Mouse (Mus musculus): Measurements from ENCODE around the gene S100a16. TPM values are rescaled to one million over a fixed set of nuclear protein-coding genes. Genes with fewer than 3 reads are reported as not detected.

The S100a16 gene
- 56.1 and 58.0 TPM in 2 replicates for polyA plus RNA-seq (2016; fragmentation: Nextera tagmentation; extraction: Ambion mirVana)

DNA sequence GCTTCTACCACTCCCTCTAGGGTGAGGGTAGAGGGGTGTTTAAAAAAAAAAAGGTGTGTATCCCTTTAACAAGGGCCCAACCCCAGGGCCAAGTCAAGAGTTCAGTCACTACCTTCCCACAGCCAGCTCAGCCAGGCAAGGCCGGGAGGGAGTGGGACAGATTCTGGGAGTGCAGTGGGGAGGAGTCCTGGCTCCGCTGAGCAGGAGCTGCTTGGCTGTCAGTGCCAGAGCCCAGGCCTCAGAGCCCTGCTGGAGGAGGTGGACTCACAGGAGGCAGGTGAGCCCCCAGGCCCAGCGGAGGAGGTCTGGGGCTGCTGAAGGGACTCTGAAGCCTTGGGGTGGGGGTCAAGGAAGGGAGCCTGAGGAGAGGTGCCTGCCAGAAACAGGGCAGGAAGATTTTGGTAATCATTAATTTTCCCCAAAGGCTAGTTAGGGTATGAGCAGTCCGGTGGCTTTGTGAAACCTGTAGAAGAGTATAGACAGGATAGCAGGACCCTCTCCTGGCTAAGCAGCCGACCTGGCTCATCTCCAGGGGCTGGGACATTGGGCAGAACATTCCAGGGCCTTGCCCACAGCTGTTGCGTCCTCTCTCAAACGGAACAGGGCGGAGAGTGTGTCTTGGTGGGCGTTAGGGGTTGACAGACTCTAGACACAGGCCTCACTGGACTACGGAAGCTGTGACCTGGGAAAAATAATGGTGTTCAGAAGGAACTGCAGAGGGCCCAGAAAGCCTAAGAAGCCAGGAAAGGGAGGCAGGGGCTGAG, at the start of gene S100a16:
Gene S100a16 (plus strand): TSS at position 114 of the 764 bp plus-strand sequence.
- Histone ChIP-seq H3K9ac (no peak within 1 kb of the TSS), H3K4me1 (no peaks in the 10 kb centered on the region), H3K9me3 (no peaks in the 10 kb centered on the region), H3K27me3 (0 out of 2 replicates have a peak, but pooled peaks cover 7% of the 10 kb centered on the region), H3K4me3 (no peak within 1 kb of the TSS), H3K4me2 (replicated peaks) (no peak within 1 kb of the TSS), H3K36me3 (no peaks in the 10 kb centered on the region), H3K27ac (no peak within 1 kb of the TSS)
- ATAC-seq (ENCODE audit: insufficient number of reproducible peaks, insufficient read depth, low FRiP score, low TSS enrichment), result no peak
- WGBS, result 46% methylated on average over 10 of the region's 10 CpGs

DNA sequence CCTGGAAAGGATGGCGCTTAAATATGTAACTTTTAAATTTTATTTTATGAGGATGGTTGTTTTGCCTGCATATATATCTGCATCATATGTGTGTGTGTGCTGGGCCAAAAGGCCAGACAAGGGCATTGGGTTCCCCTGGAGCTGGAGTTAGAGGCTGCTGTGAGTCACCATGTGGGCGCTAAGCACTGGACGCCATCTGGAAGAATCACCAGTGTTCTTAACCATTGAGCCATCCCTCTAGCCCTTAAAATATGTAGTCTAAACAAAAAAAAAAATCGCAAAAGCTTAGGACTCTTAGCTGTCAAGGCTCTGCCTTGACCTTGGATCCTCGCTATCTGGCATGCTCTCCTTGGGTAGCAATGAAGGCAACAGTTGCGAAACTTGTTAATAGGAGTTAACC, 48.5 kb upstream of the S100a16 start:
- H3K4me1 ChIP-seq, result peaks cover 5% of the 10 kb centered on the region; the same call in 1 of the 2 replicates
- peaks cover 52% of the 10 kb centered on the region for H3K36me3 ChIP-seq
- H3K9me3 ChIP-seq, result no peaks in the 10 kb centered on the region
- 86% methylated on average over 6 of the region's 6 CpGs for WGBS
- no peak overlapping the region for H3K27ac ChIP-seq
- H3K27me3 ChIP-seq, result no peaks in the 10 kb centered on the region
- no peak overlapping the region for H3K4me3 ChIP-seq
- no peak overlapping the region for H3K4me2 ChIP-seq (replicated peaks)
- ATAC-seq (ENCODE audit: insufficient number of reproducible peaks, insufficient read depth, low FRiP score, low TSS enrichment), result no peak
- H3K9ac ChIP-seq, result no peak overlapping the region

GRCm38 (mm10) chr3:90490696-90491256, 46.3 kb upstream of the S100a16 start, which contains the start of gene Snapin:
Gene Snapin, minus strand, starts transcription at chr3:90491033.
- peaks cover 36% of the 10 kb centered on the region for H3K36me3 ChIP-seq

DNA sequence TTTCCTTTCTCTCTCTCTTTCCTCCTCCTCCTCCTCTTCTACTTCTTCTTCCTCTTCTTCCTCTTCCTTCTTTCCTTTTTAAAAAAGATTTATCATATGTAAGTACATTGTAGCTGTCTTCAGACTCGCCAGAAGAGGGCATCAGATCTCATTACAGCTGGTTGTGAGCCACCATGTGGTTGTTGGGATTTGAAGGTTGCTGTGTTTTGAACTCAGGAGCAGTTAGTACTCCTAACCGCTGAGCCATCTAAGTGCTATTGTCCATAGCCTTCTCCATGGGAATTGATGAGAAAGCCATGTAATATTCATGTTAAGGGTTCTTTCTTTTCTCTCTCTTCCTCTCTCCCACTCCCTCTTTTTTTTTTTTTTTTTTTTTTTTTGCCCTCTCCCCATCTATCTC, 45.7 kb upstream of the S100a16 start:
- no peak for ATAC-seq (ENCODE audit: insufficient number of reproducible peaks, insufficient read depth, low FRiP score, low TSS enrichment)

More at GRCm38 (mm10) chr3:90490696-90491256, 46.3 kb upstream of the S100a16 start, which contains the start of gene Snapin:
- Histone ChIP-seq H3K27ac (peak within 1 kb of the TSS; percentile 67; the same call in 1 of the 2 replicates), H3K4me3 (peak within 1 kb of the TSS; percentile 71), H3K9ac (peak within 1 kb of the TSS; percentile 73), H3K9me3 (no peaks in the 10 kb centered on the region), H3K4me2 (replicated peaks) (peak within 1 kb of the TSS; percentile 55), H3K27me3 (no peaks in the 10 kb centered on the region), H3K4me1 (peaks cover 5% of the 10 kb centered on the region; the same call in 1 of the 2 replicates)
- 1% methylated on average over 37 of the region's 37 CpGs for WGBS
- peak; percentile 95 for ATAC-seq (ENCODE audit: insufficient number of reproducible peaks, insufficient read depth, low FRiP score, low TSS enrichment)

GRCm38 (mm10) chr3:90493831-90494540, 43.1 kb upstream of the S100a16 start:
- H3K9ac ChIP-seq, result no peak overlapping the region
- no peak overlapping the region for H3K4me3 ChIP-seq
- ATAC-seq (ENCODE audit: insufficient number of reproducible peaks, insufficient read depth, low FRiP score, low TSS enrichment), result no peak
- no peak overlapping the region for H3K27ac ChIP-seq
- no peaks in the 10 kb centered on the region for H3K27me3 ChIP-seq
- 71% methylated on average over 4 of the region's 4 CpGs for WGBS
- no peaks in the 10 kb centered on the region for H3K9me3 ChIP-seq
- peaks cover 33% of the 10 kb centered on the region for H3K36me3 ChIP-seq
- peaks cover 5% of the 10 kb centered on the region; the same call in 1 of the 2 replicates for H3K4me1 ChIP-seq
- H3K4me2 ChIP-seq (replicated peaks), result no peak overlapping the region

More for the DNA sequence above, 45.7 kb upstream of the S100a16 start:
- no peak overlapping the region for H3K27ac ChIP-seq
- H3K4me1 ChIP-seq, result peaks cover 5% of the 10 kb centered on the region; the same call in 1 of the 2 replicates
- no peak overlapping the region for H3K4me2 ChIP-seq (replicated peaks)
- H3K36me3 ChIP-seq, result peaks cover 36% of the 10 kb centered on the region
- no peaks in the 10 kb centered on the region for H3K27me3 ChIP-seq
- H3K4me3 ChIP-seq, result no peak overlapping the region
- no peaks in the 10 kb centered on the region for H3K9me3 ChIP-seq
- 34% methylated on average over 2 of the region's 2 CpGs for WGBS
- H3K9ac ChIP-seq, result no peak overlapping the region

DNA sequence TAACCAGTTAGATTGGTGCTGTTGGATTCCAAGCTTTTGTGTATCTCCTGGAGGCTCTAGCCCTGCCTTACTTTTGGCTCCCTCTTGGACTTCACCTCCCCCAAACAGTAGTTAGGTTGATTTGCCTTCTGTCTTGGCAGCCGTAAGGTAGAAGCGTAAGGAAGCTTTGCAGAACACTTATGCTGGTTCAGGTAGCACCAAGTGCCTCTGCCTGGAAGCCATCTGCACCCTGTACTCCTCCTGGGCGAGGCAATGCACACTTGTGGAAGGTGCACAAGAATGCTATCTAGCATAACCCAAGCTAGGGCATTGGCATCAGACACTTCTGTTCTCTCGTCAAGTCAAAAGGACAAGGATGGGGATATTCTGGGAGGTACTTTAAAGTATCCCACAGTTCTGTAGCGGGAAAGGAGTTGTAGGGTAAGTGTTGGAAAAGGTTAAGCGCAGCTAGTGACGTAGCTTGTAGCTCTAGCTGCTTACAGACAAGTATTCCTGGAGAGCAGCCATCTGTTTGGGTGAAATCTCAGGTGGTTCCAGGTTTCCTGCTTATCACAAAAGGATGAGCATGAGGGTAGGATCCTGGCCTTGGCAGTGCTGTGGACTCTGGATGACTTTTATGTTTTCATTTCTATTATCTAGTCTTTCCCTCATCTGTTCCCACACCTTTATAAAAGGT, 41.1 kb upstream of the S100a16 start:
- Histone ChIP-seq H3K4me1 (no peaks in the 10 kb centered on the region), H3K4me3 (no peak overlapping the region), H3K27me3 (no peaks in the 10 kb centered on the region), H3K9me3 (no peaks in the 10 kb centered on the region), H3K27ac (no peak overlapping the region), H3K9ac (no peak overlapping the region), H3K36me3 (peaks cover 44% of the 10 kb centered on the region), H3K4me2 (replicated peaks) (no peak overlapping the region)
- 86% methylated on average over 7 of the region's 7 CpGs for WGBS
- ATAC-seq (ENCODE audit: insufficient number of reproducible peaks, insufficient read depth, low FRiP score, low TSS enrichment), result no peak

DNA sequence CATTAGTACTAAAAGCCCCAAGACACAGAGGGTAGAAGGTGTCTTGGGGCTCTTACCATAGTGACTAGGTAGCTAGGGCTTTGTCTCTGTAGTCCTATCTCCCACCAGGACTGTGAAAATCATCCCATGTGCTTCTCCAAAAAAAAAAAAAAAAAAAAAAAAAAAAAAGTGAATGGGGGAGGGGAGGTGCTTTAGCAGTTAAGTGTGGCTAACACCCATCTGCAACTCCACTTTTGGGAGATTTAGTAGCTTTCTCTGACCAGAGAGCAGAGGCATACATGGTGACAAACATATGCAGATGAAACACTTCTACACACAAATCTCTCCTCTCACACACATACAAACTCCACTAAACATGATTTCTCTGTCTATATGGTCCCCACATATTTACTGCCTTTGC, 39.5 kb upstream of the S100a16 start:
- Histone ChIP-seq H3K4me1 (no peaks in the 10 kb centered on the region), H3K9me3 (no peaks in the 10 kb centered on the region), H3K27me3 (no peaks in the 10 kb centered on the region), H3K4me2 (replicated peaks) (no peak overlapping the region), H3K4me3 (no peak overlapping the region), H3K9ac (no peak overlapping the region), H3K27ac (no peak overlapping the region), H3K36me3 (peaks cover 59% of the 10 kb centered on the region)
- ATAC-seq (ENCODE audit: insufficient number of reproducible peaks, insufficient read depth, low FRiP score, low TSS enrichment), result no peak

GRCm38 (mm10) chr3:90503444-90503843, 33.6 kb upstream of the S100a16 start:
- peaks cover 78% of the 10 kb centered on the region for H3K36me3 ChIP-seq
- no peak for ATAC-seq (ENCODE audit: insufficient number of reproducible peaks, insufficient read depth, low FRiP score, low TSS enrichment)
- WGBS, result 86% methylated on average over 4 of the region's 4 CpGs
- no peaks in the 10 kb centered on the region for H3K27me3 ChIP-seq
- H3K9ac ChIP-seq, result no peak overlapping the region
- no peak overlapping the region for H3K4me3 ChIP-seq
- no peak overlapping the region for H3K27ac ChIP-seq
- no peak overlapping the region for H3K4me2 ChIP-seq (replicated peaks)
- H3K9me3 ChIP-seq, result no peaks in the 10 kb centered on the region
- H3K4me1 ChIP-seq, result peaks cover 10% of the 10 kb centered on the region; the same call in 1 of the 2 replicates

DNA sequence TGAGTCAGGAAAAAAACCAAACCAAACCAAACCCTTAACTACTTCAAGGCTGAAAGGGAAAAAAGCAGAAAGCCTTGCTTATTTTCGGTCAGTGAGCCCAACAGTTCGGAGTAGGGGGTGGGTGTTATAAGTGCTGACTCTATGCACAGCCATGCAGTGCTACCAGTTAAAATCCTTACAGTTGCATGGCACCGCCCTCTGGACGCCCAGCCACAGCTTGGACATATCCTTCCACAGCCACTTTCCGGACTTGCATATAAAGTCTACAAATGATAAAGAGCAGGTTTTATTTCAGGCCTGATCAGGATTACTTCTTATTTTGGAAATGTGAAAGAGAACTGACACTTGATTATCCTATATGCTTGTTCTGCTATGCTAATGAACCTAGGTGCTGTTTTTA, 31.8 kb upstream of the S100a16 start:
- Histone ChIP-seq H3K4me1 (peaks cover 10% of the 10 kb centered on the region; the same call in 1 of the 2 replicates), H3K36me3 (peaks cover 65% of the 10 kb centered on the region), H3K9ac (no peak overlapping the region), H3K9me3 (no peaks in the 10 kb centered on the region), H3K27me3 (no peaks in the 10 kb centered on the region), H3K4me2 (replicated peaks) (no peak overlapping the region), H3K4me3 (no peak overlapping the region), H3K27ac (no peak overlapping the region)
- no peak for ATAC-seq (ENCODE audit: insufficient number of reproducible peaks, insufficient read depth, low FRiP score, low TSS enrichment)
- 94% methylated on average over 5 of the region's 5 CpGs for WGBS

- peaks cover 10% of the 10 kb centered on the region; the same call in 1 of the 2 replicates for H3K4me1 ChIP-seq
- no peak for ATAC-seq (ENCODE audit: insufficient number of reproducible peaks, insufficient read depth, low FRiP score, low TSS enrichment)
- no peak overlapping the region for H3K27ac ChIP-seq
- H3K4me3 ChIP-seq, result no peak overlapping the region
- H3K27me3 ChIP-seq, result no peaks in the 10 kb centered on the region
- peaks cover 57% of the 10 kb centered on the region for H3K36me3 ChIP-seq
- H3K9me3 ChIP-seq, result no peaks in the 10 kb centered on the region
- no peak overlapping the region for H3K9ac ChIP-seq
- no peak overlapping the region for H3K4me2 ChIP-seq (replicated peaks)
- WGBS, result 87% methylated on average over 3 of the region's 3 CpGs
Measured at GRCm38 (mm10) chr3:90506362-90506761, 30.7 kb upstream of the S100a16 start.

GRCm38 (mm10) chr3:90508287-90508949, 28.6 kb upstream of the S100a16 start:
- peak overlapping the region; percentile 97 for H3K9ac ChIP-seq
- H3K4me2 ChIP-seq (replicated peaks), result peak overlapping the region; percentile 79
- no peaks in the 10 kb centered on the region for H3K9me3 ChIP-seq
- WGBS, result 6% methylated on average over 20 of the region's 20 CpGs
- H3K36me3 ChIP-seq, result peaks cover 39% of the 10 kb centered on the region
- peak overlapping the region; percentile 91 for H3K27ac ChIP-seq
- H3K27me3 ChIP-seq, result peaks cover 7% of the 10 kb centered on the region; the same call in 1 of the 2 replicates
- H3K4me1 ChIP-seq, result peaks cover 10% of the 10 kb centered on the region; the same call in 1 of the 2 replicates
- no peak for ATAC-seq (ENCODE audit: insufficient number of reproducible peaks, insufficient read depth, low FRiP score, low TSS enrichment)
- peak overlapping the region; percentile 90 for H3K4me3 ChIP-seq

Data from embryonic facial prominence, embryonic 12.5 days (tissue).